ENCODE assay signal across 8 mouse cellular contexts in genomic region chr15:67901191-67901601, GRCm38 (mm10).
A peak's percentile ranks its signal among the peaks of the same experiment; 100 is the strongest.
DNase-seq lines count a peak whose midpoint lies in the region; ATAC-seq and TF ChIP-seq lines count a peak whose summit lies in the region.
"Had no signal": no experiment of that assay in that cellular context is flagged by ENCODE, and none has a peak within 500 bp of the region (broad histone marks: within the 10 kb centered on the region; RNA-seq: fewer than 3 reads in every experiment).

No protein-coding gene starts in this region.

- no peak for TF ChIP-seq CTCF in brain, embryonic 14.5 days (IDR thresholded peaks at IDR 0.05; ENCODE audit: borderline replicate concordance, extremely low read depth, insufficient read depth, insufficient read length)

- H3K4me3 ChIP-seq in hindbrain, embryonic 13.5 days, result no peak overlapping the region
- H3K4me3 ChIP-seq in hindbrain, embryonic 10.5 days, result no peak overlapping the region
- no peak overlapping the region for H3K4me3 ChIP-seq in lung, embryonic 16.5 days (ENCODE audit: low read length)
- H3K4me3 ChIP-seq: megakaryocyte, embryonic 14.5 days had no signal

- no peaks in the 10 kb centered on the region for H3K36me3 ChIP-seq in hindbrain, embryonic 13.5 days
- no peaks in the 10 kb centered on the region for H3K36me3 ChIP-seq in hindbrain, embryonic 10.5 days
- H3K36me3 ChIP-seq in lung, embryonic 16.5 days (ENCODE audit: control insufficient read depth, insufficient read depth, low read length), result no peaks in the 10 kb centered on the region

- ATAC-seq in hindbrain, embryonic 13.5 days (ENCODE audit: low FRiP score), result 0 out of 2 replicates have a peak, but pooled peaks have one; percentile 38
- ATAC-seq in lung, embryonic 16.5 days (ENCODE audit: low read depth), result peak; percentile 77
- no peak for ATAC-seq in inflammation-experienced regulatory T-cells, adult 6 months

- no peak for DNase-seq in hindbrain, embryonic 10.5 days (ENCODE audit: low spot score)
- peak; percentile 55 for DNase-seq in brain, embryonic 14.5 days (ENCODE audit: low read depth)
- DNase-seq in gastrocnemius, postnatal 25 days, result peak; percentile 75
- no peak for DNase-seq in thymus, postnatal 4 days

- H3K27ac ChIP-seq in hindbrain, embryonic 13.5 days, result no peak overlapping the region
- no peak overlapping the region for H3K27ac ChIP-seq in hindbrain, embryonic 10.5 days
- peak overlapping the region; percentile 62; the same call in 1 of the 2 replicates for H3K27ac ChIP-seq in lung, embryonic 16.5 days (ENCODE audit: low read length)

- TF ChIP-seq POLR2A in brain, embryonic 14.5 days (IDR thresholded peaks at IDR 0.05; ENCODE audit: borderline replicate concordance, extremely low read depth, insufficient read depth, insufficient read length, poor library complexity, severe bottlenecking), result no peak

- no peak overlapping the region for H3K9ac ChIP-seq in hindbrain, embryonic 13.5 days
- H3K9ac ChIP-seq in lung, embryonic 16.5 days (ENCODE audit: low read length), result no peak overlapping the region

- WGBS in hindbrain, embryonic 13.5 days, result 68% methylated on average over 7 of the region's 7 CpGs
- 83% methylated on average over 7 of the region's 7 CpGs for WGBS in hindbrain, embryonic 10.5 days
- 65% methylated on average over 7 of the region's 7 CpGs for WGBS in lung, embryonic 16.5 days

- no peaks in the 10 kb centered on the region for H3K9me3 ChIP-seq in hindbrain, embryonic 13.5 days
- no peaks in the 10 kb centered on the region for H3K9me3 ChIP-seq in hindbrain, embryonic 10.5 days
- no peaks in the 10 kb centered on the region for H3K9me3 ChIP-seq in lung, embryonic 16.5 days (ENCODE audit: control insufficient read depth, low read length)
- H3K9me3 ChIP-seq: megakaryocyte, embryonic 14.5 days had no signal

- H3K4me1 ChIP-seq in hindbrain, embryonic 13.5 days (replicated peaks), result 0 out of 2 replicates have a peak, but pooled peaks cover 11% of the 10 kb centered on the region
- H3K4me1 ChIP-seq in hindbrain, embryonic 10.5 days (replicated peaks), result no peaks in the 10 kb centered on the region
- H3K4me1 ChIP-seq in lung, embryonic 16.5 days (replicated peaks; ENCODE audit: control insufficient read depth, insufficient read depth, low read length), result peaks cover 7% of the 10 kb centered on the region; the same call in 1 of the 2 replicates
- H3K4me1 ChIP-seq: megakaryocyte, embryonic 14.5 days had no signal

- H3K27me3 ChIP-seq in hindbrain, embryonic 13.5 days, result no peaks in the 10 kb centered on the region
- H3K27me3 ChIP-seq in hindbrain, embryonic 10.5 days (ENCODE audit: insufficient read depth, poor library complexity, severe bottlenecking), result no peaks in the 10 kb centered on the region
- H3K27me3 ChIP-seq in lung, embryonic 16.5 days (ENCODE audit: control insufficient read depth, insufficient read depth, low read depth, low read length), result no peaks in the 10 kb centered on the region
- H3K27me3 ChIP-seq: megakaryocyte, embryonic 14.5 days had no signal

- no peak overlapping the region for H3K4me2 ChIP-seq in hindbrain, embryonic 13.5 days
- no peak overlapping the region for H3K4me2 ChIP-seq in lung, embryonic 16.5 days (ENCODE audit: low read depth, low read length)

Comparison
In these comparisons a context has a peak if more than half of its experiments do, and no peak if none do; other contexts are left out.
1. DNase-seq: peak in brain, embryonic 14.5 days (single experiment) and gastrocnemius, postnatal 25 days (single experiment); none in hindbrain, embryonic 10.5 days (single experiment) and thymus, postnatal 4 days (single experiment).